Mouse (Mus musculus) kidney, postnatal 4 days (tissue): ENCODE results near the gene Pcx.

Source experiments
- DNase-seq, 2 experiments: peaks; one replicate each; pipeline ENCODE4 v3.0.0; 2021; ENCODE audit warnings: mixed read lengths in 2 of 2

Gene Pcx

GRCm38 (mm10) chr19:4509986-4510963, at the start of gene Pcx:
TSS of gene Pcx (plus strand) at chr19:4510472.
- peak; percentile 98 to 99 for DNase-seq

- DNase-seq: no peak
Measured at GRCm38 (mm10) chr19:4461981-4462380, 48.3 kb upstream of the Pcx start.

- DNase-seq: peak in 1 of 2 experiments; percentile 41
Measured at GRCm38 (mm10) chr19:4464666-4465065, 45.6 kb upstream of the Pcx start.

- peak; percentile 40 to 53 for DNase-seq
Measured at GRCm38 (mm10) chr19:4468363-4468762, 41.9 kb upstream of the Pcx start.

- DNase-seq: no peak
Measured at GRCm38 (mm10) chr19:4473549-4473948, 36.7 kb upstream of the Pcx start.

- DNase-seq: no peak
Measured at GRCm38 (mm10) chr19:4474739-4475138, 35.5 kb upstream of the Pcx start.

GRCm38 (mm10) chr19:4475224-4475925, 34.9 kb upstream of the Pcx start:
- DNase-seq: no peak

- DNase-seq: peak; percentile 70 to 77
Measured at GRCm38 (mm10) chr19:4476601-4477257, 33.5 kb upstream of the Pcx start.

GRCm38 (mm10) chr19:4477345-4478189, 32.7 kb upstream of the Pcx start, which contains the start of gene Syt12:
TSS of gene Syt12 (minus strand) at chr19:4477447.
- peak; percentile 55 to 65 for DNase-seq

GRCm38 (mm10) chr19:4478190-4478516, 32.1 kb upstream of the Pcx start:
- peak in 1 of 2 experiments; percentile 13 for DNase-seq

GRCm38 (mm10) chr19:4480041-4480440, 30.2 kb upstream of the Pcx start:
- no peak for DNase-seq

- no peak for DNase-seq
Measured at GRCm38 (mm10) chr19:4481326-4481725, 28.9 kb upstream of the Pcx start.

GRCm38 (mm10) chr19:4482111-4482859, 28.0 kb upstream of the Pcx start:
- DNase-seq: no peak

GRCm38 (mm10) chr19:4485006-4485405, 25.3 kb upstream of the Pcx start:
- DNase-seq: peak in 1 of 2 experiments; percentile 22

GRCm38 (mm10) chr19:4487877-4488276, 22.4 kb upstream of the Pcx start:
- no peak for DNase-seq

GRCm38 (mm10) chr19:4491080-4491695, 19.1 kb upstream of the Pcx start:
- no peak for DNase-seq

GRCm38 (mm10) chr19:4492526-4493296, 17.6 kb upstream of the Pcx start:
- DNase-seq: peak in 1 of 2 experiments; percentile 23

- no peak for DNase-seq
Measured at GRCm38 (mm10) chr19:4494707-4495106, 15.6 kb upstream of the Pcx start.

- DNase-seq: no peak
Measured at GRCm38 (mm10) chr19:4495814-4496213, 14.5 kb upstream of the Pcx start.
